Mouse (Mus musculus): ENCODE measurements at regions not wholly inside any gene's neighbourhood (a gene's known extent, or its start where the extent isn't known, plus 50 kb on each side); places are given as distances from the start of the nearest gene placed in this dataset.

DNA sequence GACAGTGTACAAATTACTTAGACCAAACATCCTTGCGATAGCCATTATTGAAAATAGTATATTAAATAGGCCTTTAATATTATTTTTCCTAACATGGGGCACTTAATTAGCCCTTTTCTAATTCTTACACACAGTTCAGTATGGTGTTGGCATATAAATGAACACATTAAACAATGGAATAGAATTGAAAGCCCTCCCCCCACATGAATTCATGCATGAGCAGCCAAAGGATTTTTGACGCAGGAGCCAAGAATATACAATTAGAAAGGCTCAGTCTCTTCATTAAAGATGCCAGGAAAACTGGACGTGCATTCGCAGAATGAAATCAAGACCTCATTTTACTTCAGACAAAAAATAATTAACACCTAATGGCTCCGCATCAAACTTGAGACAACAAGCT is 172.9 kb upstream of the Phactr1 start:
- DNase-seq (ENCODE audit: low spot score in 2 of 2) = no peak

DNA sequence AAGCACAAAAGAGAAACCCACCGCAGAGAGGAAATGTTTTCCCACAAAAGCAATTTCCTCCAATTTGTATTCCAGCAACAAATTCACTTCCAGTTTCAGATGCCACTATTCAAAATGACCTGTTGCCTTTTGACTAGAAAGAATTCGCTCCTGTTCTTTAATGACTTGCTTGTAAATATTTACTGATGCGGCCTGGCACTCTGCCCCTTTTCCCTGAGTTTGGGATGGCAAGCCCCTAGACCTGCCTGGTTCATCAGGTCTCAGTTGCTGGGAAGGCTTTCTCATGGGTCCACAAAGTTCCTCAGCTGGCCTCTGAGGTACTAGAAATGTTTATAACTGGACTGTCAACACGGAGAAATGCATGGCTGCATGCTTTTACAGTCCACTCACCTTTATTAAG is 161.7 kb upstream of the Phactr1 start:
- DNase-seq (ENCODE audit: low spot score in 2 of 2) = no peak

DNA sequence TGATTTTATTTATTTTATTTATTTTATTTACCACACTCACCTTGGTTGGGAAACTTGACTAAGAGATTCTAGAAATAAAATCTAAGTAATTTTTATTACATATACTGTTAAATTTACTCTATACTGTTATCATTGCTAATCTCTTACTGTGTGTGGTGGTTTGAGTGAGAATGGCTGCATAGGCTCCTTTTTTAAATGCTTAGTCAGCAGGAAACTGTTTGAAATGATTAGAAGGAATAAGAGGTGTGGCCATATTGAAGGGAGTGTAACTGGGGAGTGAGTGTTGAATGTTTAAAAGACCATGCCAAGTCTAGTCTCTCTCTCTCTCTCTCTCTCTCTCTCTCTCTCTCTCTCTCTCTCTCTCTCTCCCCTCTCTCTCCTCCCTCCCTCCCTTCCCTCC is 157.9 kb upstream of the Phactr1 start:
- no peak for DNase-seq (ENCODE audit: low spot score in 2 of 2)

DNA sequence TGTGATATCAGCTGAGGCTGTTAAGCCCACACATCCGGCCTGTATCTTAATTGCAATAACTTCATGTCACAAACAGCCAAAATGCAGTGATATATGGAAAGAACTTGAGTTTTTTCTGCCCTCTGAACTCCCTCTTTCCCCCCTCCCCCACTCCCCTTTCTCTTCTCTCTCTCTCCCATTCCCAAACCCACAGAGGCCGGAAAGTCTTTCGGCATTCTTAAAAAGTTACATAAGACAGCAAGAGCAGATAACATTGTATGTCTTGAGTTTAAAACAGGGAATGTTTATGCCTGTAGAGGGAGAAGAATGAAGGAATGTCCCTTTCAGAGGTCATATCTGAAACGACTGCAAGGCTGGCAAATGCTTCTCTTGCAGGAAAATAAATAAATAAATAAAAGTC is 154.3 kb upstream of the Phactr1 start:
- DNase-seq (ENCODE audit: low spot score in 2 of 2) = no peak

DNA sequence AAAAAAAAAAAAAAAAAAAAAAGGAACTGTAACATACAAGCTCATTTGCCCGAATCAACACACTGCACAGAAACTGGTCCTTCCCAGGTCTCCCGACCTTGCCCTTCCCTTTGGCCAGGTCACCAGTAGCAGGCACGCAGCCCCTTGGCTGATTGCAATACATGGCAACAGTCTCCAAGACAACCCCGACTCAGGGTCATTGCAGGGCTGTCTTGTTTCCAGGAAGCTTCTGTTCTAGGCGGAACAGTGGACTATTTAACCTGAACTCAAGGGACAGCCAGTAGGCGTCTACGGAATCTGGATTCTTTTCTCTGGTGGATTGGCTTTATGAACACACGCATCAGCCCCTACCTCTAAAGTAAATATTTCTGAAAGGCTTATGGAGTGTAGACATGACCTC is 153.5 kb upstream of the Phactr1 start:
- DNase-seq (ENCODE audit: low spot score in 2 of 2) = peak; percentile 1 to 3

DNA sequence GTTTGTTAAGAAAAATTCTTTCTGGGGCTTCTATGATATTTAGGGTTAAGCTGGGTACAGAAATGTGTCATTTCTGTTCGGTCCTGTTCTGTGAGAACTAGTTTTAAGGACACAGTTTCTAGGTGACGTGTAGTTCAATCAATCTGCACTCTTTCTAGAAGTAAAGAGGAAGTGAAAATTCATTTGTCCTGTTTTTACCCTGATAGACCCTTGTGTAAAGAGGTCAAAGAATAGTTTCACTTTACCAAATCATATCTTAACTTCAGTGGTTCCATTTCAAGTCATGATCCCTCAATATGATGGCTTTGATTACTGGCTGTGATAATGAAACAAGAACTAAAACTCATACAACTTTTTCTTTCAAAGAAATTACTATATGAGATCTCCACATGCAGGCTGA is 152.3 kb upstream of the Phactr1 start:
- DNase-seq (ENCODE audit: low spot score in 2 of 2) = no peak

DNA sequence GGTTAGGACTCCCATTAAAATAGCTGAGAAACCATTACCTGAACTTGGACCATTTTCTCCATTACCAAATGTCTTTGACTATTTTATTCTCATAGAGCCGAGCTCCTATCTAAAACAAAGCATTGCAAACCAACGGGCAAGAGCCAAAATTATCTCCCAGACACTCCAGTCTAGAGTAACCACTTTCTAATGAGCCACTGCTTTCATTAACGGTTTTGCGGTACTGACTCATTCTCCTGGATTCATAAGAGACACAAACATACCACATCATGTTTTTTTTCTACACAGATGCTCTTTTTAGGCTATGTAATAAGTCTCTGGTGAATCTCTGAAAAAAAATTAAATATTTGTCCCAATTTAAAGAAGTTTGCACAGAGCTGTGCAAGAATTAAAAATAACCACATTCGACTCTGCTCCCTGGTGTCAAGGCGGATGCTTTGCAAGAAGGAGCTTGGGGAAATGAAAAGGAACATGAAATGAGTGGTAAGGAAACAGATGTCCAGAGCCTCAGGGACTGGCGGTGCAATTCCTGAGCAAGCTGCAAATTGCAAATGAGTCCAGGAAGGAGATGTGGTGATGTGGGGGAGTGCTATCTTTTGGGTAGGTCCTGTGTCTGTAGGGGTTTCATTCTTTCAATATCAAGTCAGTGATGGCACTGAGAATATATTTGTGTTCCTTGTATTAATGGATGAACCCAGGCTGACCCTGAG is 143.8 kb upstream of the Phactr1 start:
- DNase-seq (ENCODE audit: low spot score in 2 of 2) = no peak

DNA sequence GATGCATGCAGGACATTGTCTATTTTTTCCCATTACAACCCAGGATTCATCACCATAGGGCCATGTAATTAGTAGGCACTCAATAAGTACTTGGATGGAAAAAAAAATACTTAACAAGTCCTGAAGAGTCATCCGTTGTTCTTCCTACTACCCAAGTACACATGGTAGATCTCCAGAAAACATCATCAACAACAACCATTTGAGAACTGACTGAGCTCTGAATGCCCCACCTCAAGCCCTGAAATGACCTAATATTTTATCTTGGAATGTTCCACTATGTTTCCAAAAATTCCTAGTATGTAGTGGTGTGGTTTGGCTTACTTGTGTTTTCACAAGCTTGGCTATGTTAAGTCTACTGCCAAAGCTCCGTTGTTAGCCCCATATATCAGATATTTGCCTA is 142.4 kb upstream of the Phactr1 start:
- DNase-seq (ENCODE audit: low spot score in 2 of 2) = no peak

DNA sequence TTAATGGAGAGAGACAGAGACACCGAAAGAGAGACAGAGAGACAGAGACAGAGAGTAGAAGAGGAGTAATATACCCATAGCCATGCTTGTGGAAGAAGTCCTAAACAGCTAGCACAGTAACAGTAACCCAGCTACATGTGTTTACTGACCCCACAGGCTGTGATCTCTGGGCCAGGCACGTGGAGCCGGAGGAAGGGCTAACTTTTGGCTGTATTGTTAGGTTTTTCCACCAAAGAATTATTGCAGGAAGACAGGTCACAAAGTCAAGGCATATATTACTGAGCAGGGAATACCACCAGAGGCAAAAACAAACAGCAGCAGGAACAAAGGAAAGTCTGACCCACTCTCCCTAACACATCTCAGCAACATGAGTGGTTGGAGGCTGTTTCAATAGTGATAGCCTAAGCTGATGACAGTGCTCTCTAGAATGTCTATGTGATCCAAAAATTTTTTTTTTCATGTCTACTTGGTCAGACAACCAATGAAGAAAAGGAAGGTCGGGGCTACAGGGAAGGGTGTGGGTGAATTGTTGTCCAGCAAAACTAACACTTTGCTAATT is 135.8 kb upstream of the Phactr1 start:
- DNase-seq (ENCODE audit: low spot score in 2 of 2) = no peak

DNA sequence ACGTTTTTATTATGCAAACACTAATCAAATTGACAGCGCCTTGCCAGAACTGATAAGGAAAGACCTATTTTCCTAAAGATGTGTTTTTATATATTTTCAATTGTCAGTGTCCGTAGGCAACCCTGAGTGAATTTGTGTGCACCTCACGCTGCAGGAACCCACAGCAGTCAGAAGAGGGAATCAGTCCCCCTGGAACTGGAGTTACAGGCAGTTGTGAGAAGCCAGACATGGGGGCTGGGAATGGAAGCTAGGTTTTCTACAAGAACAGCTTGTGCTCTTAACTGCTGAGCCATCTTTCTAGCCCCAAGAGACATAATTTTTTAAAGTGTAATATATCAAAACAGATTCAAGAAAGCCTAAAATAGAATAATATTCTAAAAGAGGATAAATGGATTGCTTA is 134.0 kb upstream of the Phactr1 start:
- no peak for DNase-seq (ENCODE audit: low spot score in 2 of 2)

DNA sequence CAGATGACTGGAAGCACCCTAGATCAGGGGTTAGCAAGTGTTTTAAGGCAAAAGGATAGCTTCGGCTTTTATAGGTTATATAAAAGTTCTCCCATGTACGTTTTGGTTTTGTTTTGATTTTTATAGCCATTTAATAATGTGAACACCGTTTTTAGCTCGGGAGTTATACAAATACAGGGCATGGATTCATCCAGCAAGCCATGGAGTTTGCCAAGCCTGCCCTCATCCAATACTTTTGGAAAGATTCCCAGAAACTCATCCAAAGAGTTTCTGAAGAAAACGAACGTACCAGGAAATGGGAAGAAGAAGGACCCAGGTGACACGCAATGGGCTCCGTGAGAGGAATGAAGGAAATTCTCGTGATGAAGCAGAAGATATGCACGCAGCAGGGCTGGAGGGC is 133.6 kb upstream of the Phactr1 start:
- DNase-seq (ENCODE audit: low spot score in 2 of 2) = no peak

DNA sequence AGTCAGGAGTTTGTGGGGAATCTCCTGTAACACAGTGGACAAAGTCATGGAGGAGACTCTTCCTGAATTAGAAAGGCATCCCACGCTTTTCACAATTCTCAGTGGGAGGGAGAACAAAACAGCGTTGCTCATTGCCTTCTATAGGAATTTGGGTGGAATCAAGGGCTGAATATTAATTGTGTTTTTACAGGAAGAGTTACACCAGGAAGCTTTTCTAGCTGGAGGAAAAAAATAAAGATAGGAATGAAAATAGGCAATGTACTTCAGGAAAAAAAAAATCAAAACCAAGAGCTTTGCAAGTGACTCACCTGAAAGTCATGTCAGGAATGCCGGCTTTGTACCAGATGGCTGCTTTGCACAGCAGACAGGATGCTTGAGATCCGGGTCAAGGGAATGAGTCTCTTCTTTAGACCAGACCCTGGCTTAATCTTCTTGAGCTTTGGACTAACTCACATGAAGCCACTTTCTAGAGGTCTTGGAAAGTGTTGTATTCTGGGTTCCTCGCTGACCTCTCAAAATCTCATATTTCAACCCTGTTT is 131.3 kb upstream of the Phactr1 start:
- no peak for DNase-seq (ENCODE audit: low spot score in 2 of 2)

DNA sequence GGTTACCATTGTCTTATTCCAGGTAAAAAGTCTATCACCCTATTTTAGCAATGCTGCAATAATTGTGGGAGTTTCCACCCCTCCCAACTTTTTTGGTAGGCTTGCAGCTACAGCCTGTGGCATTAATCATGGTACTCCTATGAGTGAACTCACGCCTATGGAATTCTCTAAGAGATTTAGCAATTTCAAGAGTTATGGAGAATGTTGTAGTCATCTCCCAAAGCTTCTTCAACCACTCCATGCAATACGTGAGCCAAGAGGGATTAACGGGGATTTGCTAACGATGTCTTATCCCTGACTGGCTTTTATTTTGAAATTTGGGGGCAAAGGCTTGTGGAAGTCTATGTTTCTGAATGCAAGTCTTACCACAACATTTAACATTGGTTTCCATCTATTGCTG is 125.5 kb upstream of the Phactr1 start:
- no peak for DNase-seq (ENCODE audit: low spot score in 2 of 2)

DNA sequence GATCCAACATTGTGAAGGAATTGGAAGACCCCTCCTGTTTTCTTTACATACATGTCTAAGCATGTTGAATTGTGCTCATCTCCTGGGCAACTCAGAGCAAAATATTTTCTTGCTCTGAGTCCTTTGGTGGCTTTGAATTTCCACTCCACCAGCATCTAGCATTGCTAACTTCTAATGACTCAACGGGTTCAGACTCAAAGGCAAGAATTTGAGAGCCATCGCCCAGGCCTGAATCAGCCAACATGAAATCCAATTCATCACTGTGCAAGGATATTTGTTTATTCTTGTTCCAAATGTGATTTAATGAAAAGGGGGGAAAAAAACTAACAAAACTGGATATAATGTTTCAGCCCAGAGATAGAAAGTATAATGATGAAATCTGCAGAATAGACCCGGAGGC is 121.9 kb upstream of the Phactr1 start:
- DNase-seq (ENCODE audit: low spot score in 2 of 2) = no peak

DNA sequence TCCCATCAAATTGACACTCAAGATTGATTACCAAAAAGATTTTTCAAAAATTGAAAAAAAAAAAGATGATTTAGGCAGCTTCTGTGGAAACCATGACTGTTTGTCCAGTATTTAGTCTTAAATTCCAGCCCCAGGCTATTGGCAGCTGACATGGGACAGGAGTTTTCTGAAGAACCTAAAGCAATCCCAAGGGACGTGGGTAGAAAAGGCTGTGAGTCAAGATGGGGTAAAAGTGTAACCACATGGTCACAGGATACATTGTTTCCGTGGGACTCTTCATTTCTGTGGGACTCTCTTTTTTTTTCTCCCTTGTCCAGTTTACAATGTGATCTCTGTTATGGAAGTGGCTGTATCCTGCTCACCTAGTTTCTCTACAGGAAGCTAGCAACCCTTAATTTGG is 119.0 kb upstream of the Phactr1 start:
- DNase-seq (ENCODE audit: low spot score in 2 of 2) = no peak

DNA sequence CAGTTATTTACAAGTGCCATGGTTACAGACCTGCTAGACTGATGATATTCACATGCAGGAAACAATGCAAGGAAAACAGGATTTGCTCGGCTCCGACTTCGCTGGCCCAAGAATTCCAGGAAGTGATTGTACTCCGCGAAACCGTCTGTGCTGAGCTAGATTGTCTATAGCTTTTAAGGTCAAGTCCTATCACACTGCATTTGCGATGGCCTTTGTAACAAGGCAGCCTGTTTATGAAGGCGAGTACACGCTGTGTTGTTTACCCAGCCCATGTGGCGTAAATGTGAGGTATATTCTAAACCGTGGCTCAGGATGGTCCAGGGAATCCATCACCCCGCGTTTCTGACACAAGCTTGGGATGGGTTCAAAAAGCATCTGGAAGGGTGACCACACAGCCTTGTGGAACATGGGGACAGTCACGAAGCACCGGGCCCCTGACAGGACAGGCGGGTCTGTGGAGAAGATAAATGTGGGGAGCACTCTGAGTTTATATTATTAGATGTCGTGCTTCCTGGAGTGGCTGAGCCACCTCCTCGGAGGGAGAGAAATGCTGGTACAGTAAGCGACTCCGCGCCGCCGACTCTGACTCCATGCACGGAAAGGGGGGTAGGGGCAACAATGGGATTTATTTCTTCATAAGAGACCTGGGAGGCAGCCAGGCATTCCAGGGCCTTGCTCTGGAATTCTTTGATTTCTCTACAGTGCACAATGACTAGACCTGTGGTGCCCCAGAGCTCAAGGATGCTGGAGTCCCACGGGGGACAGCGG is 114.9 kb upstream of the Phactr1 start:
- no peak for DNase-seq (ENCODE audit: low spot score in 2 of 2)

DNA sequence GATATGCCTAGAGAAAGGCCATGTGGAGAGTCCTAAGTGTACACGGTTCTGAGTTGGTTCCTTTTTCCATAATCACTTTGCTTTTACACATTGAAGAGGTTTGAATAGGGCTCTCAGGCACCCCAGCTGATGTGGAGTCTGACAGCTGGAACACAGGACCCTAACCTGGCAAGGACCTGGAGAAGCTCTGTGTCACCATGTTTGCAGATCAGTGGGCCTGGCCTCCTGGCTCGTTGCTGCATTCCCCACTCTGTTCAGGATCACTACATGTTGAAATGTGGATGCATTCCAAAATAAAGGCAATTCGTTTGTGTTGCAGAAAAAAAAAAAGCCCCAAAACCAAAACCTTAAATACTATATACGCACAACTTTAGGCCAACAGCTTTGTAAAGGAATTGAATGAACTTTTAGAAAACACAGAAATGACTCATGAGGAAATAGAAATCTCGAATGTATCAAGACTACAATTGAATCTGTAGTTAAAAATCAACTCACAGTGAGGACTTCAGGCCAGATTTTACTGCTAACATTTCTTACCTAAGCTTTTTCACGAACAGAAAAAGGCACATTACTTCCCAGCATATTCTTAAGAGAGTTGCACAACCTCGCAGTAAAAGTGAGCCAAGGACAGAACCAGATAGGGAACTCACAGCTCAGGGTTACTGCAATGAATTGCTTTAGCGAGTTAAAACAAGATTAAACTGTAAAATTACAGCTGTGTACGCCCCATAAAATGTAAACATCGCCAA is 109.6 kb upstream of the Phactr1 start:
- DNase-seq (ENCODE audit: low spot score in 2 of 2) = no peak

DNA sequence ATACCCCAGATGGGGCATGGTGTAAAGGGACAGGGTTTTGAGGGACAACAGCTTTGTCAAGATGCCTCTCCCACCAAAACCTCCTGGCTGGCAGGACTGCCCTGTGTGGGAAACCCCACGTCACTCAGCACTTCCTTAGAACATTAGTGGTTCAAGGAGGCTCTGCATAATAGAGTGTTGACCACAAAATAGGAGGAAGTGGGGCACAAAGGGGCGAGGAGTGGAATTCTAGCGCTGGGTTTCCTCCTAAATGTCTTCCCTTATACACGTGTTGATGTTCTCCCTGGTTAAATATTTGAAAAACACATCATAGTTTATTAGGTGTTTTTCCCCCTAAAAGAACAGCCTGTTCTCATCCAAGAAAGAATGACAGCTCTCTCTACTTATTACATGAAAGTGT is 106.2 kb upstream of the Phactr1 start:
- DNase-seq (ENCODE audit: low spot score in 2 of 2) = no peak

DNA sequence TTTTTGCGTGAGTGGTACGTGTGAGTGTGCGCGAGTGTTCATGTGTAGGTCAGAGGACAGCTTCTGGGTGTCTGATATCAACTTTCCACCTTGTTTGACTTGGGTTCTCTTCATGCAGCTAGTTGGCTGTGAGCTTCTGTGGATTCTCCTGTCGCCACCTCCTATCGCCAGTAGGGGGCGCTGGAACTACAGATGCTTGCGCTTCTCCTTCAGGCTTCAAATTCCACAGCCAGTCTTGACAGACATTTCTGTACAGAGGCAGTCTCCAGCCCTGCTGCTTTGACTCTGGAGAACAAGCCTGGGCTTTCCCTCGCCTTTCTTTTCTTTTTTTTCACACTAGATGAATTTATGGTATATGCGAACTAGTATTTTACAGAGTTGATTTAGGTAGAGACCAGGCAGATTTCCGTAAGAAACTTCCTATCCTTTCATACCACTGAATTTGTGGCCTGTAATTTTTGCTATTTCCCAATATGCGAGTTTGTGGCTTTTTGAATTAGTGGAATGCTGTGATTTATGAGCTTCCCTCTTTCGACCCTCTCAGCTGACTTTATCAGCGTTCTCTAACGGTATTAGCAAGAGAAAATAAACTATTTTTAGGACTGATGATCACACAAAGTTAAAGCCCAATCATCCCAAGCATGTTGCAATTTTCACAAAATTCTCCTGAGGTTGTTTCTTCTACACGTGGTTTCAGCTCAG is 104.5 kb upstream of the Phactr1 start:
- peak; percentile 2 to 25 for DNase-seq (ENCODE audit: low spot score in 2 of 2)

DNA sequence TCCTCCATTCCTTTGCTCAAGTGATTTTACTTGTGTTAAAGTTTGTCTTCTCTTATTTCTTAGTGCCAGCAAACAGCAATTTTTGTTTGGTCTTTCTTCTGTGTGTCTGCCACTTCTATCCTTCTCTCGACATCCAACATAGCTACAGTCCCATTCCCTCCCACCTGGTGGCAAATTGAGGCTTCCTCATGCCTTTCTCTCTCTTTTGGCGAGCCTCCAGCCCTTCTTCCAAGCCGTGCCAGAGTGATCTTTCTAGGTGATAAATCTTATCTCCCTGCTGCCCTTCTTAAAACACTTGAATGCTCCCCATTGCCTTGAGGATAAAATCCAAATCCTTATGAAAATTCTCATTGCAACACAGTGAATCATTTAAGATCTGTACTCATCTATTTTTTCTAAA is 101.0 kb upstream of the Phactr1 start:
- no peak for DNase-seq (ENCODE audit: low spot score in 2 of 2)

DNA sequence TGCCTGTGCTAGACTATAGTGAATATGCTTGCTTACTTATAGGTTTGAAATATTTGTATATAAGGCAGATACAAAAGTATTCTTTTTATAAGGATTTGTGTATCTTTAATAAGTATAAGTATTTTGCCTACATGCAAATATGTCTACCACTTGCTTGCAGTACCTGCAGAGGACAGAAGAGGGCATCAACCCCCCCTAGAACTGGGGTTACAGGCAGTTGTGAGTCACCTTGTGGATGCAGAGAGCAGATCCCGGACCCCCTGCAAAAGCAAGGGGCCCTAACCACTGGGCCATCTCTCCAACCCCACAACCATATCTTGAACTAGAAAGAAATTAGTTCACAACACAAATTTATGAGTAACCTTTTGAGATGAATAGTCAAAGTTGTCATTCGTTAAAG is 91.3 kb upstream of the Phactr1 start:
- DNase-seq (ENCODE audit: low spot score in 2 of 2) = no peak

DNA sequence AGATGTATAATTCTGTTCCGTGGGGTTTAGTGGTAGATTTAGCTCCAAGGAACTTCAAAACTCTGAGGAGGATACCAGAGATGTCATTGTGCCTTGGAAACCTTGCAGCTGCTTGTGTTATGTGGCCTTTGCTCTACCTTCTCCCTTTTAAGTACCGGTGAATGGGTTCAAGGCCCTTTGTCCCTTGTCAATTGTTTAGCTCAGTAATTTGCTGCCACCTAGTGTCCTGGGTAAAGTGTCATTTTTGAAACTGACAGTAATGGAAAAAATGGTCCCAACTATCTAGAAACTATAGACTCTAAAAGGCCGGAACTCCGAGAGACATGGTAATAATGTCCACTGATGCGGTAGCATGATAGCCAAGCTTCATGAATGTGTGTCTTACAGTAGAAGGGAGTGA is 90.8 kb upstream of the Phactr1 start:
- no peak for DNase-seq (ENCODE audit: low spot score in 2 of 2)

Data from spleen, postnatal 36 days (tissue).